Mouse (Mus musculus) right cerebral cortex, postnatal 25 days (tissue): ENCODE results near the gene Wbp1l.
A peak's percentile ranks its signal among the peaks of the same experiment; 100 is the strongest.

Experiments used
- DNase-seq: peaks from one replicate; pipeline ENCODE4 v3.0.0; 2022

Wbp1l gene

DNA sequence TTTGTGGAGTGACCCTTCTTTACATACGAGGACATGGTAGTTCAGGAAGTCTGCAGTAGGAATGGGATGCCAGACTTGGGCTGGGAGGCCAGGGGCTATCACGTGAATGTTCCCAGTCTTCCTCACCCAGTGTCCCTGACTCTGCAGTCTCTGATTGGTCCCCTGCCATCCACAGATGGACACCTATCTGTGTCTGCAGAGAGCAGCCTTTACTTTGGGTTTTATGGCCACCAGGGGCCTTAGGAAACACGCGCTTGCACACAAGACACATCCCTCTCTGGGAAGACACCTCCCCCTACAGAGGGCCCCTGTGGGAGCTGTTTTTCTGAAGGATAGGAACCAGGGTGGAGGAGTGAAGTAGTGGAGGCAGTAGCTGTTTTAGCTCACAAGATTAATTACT lies 62.6 kb downstream of the Wbp1l start:
- DNase-seq = no peak

DNA sequence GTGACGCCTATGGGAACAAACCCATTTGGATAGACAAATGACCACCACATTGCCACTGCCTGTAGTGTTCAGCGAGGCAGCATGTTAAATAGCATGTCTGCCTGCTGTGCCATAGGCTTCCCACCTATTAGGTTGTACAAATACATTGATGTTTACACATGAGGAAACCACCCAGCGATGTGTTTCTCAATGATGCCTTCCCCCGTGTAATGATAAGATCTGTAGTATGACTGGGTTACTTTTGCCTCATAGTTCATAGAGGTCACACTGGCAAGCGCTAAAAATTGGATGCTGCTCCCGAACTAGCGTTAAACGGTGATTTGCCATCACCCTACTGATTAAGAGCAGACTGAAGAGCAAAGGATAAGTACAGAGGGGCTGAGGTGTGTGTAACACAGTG lies 63.3 kb downstream of the Wbp1l start:
- DNase-seq = no peak

DNA sequence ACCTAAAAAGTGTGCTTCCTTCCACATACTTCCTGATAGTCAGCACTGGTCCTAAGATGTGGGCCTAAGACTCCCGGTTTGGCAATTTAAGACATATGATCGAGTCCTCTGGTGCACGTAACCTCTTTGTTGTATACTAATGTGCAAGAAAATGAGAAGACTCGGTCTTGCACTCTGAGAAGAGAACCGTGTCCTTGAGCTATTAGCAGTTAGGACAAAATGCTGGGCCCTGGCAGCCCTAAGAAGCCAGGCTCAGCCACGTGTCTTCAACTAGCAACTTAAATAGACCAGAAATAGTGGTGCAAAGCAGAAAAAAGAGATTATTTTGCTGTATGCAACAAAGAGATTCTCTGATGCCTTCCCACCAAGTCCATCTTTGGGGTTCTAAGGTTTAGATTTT lies 63.9 kb downstream of the Wbp1l start:
- DNase-seq = no peak

DNA sequence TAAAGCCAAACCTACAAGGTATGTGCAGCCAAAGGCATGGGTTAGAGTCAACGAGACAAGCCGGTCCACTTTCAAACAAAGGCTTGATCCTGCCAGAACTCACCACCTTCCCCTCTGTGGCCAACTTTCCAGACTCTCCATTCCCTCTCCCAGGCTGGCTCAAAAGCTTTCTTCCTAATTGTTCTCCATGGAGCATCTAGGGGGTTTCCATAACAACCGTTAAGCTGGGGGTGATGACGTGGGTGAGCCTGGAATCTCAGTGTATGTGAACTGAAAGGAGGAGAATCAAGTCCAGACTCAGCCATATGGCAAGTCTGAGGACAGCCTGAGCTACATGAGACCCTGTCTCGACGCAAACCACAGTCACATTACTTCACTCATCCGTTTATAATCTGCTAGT lies 66.6 kb downstream of the Wbp1l start:
- no peak for DNase-seq

DNA sequence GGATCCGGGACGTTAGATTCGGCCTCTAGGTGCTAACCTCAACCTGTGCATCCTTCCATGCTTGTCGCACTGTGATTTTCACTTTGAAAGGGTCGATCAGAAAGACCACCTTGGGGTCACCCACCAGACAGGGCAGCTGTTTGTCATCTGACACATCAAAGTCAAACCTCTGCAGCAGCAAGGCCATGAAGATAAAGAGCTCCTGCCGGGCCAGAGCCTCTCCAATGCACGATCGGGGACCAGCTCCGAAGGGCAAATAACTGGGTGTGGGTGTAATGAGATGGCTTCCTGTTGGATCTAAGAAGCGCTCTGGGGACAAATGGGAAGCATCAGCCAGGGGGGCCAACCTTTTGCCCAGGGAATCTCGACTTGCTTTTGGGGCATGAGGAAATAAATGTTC lies 68.4 kb downstream of the Wbp1l start:
- no peak for DNase-seq

DNA sequence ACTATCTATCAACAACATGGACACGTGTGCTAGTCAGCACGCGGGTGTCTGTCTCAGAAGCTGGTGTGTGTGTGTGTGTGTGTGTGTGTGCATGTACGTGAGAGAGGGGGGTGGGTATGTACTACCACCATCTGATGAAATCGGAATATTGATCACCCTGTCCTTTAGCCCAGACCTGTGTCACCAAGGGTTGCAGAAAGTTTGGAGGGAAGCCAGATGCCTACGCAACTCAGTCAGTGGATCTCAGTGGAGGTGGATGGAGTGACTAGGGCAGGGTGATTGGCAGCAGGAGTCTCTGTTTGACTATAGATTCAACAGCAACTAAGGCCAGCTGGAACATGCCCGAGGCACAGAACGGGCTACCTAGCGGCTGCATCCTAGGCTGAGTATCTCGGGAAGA lies 69.4 kb downstream of the Wbp1l start:
- no peak for DNase-seq

DNA sequence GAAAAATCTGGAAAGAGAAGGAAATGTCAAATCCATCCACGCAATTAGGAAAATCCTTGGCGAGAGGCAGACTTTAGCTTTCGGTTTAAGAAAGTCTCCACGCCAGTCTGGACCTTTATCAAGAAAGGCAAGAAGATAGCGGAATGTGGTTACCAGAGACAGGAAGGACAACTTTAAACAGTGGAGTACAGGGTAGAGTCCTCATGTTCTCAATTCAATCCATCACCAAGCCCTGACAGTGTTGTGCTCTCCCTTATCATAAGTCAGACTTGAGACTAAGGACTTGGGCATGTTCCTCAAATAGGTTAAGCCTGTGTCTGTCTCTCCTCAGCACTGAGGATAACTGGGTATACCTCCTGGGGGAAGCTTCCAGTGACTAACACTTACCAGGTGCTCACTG lies 70.9 kb downstream of the Wbp1l start:
- no peak for DNase-seq

DNA sequence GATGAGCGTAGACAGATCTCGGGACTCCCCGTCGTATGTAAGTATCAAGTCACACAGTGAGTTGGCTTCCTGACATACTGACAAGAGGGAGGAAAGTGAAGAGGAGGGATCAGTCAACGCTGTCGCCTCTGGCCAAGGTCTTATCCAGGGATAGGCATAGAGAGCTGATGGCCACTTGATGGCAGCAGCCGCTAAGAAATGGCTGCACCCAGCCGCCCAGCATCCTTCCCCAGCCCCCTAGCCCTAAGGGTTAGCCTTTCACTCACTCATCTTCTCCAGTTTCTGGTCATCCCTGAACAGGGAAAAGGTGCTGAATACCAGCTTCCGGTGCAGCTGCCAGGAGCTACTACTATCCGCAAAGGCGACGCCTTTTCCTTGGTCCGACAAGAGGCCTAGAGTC lies 71.8 kb downstream of the Wbp1l start:
- DNase-seq = peak; percentile 45

DNA sequence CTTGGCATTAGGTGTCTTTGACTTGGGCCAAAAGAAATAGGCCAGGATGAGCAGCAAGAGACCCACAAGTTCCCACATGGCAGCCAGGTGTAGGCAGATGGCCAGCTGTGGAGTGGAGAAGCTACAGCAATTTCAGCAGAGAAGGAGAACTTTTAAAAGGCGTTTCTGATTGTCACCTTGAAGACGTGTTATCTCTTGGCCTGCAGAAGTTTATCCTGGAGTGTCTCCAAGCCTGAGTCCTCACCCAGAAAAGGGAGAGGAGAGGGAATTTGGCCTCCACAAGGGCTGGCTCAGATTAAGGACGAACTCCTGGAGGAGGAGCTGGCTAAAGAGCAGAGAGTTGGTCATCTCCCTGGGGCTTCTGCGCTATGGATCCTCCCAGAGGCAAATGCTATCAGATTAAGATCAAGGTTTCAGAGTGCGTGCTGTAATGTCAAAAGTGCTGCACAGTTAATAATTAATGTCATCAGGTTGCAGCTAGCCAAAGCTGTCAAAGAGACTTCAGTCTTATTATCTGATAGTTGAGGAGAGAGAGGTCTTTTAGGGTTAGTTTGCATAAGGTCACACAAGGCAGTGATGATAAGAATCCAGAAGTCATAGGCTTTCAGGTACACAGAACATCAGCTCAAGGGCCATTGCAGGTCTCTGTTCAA lies 74.0 kb downstream of the Wbp1l start, which contains the start of gene Cyp17a1:
Gene Cyp17a1 (minus strand): TSS at position 407 of the 653 bp plus-strand sequence.
- no peak for DNase-seq

DNA sequence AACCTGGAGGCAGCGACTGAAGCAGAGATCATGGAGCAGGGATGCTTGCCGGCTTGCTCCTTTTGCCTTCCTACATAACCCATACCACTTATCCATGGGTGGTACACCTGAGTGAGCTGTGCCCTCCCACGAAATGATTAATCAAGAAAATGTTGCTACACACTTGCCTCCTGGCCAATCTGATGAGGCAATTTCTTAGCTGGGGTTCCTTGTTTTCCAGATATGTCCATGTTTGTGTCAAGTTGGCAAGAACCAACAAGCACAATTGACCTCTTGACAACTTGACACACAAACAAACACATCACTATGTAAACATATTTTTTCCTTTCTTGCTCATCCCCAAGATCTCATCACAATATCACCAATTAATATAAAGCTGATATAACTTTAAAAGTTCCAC lies 76.8 kb downstream of the Wbp1l start:
- DNase-seq = no peak

DNA sequence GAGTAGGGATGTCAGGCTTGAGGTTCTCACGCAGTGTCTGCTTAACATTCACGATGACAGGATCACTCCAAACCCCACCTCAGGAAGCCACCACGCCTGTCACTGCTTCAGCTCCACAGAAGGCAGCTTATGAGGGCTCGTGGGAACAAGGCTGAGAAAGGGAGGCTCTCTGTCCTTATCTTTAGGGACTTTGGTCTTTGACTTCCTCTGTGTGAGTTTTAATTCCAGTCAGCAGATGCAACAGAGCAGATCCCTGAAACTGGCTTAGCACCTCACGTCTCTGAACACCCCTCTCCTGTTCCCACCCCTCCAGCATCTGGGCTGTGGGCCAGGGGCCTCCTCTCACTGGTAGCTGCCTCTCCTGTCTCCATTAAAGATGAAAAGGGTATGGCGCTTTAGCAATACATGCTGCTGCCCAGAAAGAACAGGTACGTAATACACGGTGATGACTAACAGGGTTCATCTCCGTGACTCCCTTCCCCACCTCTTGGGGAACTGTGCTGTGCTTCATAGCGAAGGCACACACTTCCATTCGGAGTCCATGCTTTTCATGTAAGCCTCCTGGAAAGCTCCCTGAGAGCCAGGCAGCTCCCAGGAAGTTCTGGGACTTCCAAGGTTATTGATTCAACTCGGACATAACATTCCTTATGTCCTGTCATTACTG lies 81.0 kb downstream of the Wbp1l start:
- DNase-seq = no peak

DNA sequence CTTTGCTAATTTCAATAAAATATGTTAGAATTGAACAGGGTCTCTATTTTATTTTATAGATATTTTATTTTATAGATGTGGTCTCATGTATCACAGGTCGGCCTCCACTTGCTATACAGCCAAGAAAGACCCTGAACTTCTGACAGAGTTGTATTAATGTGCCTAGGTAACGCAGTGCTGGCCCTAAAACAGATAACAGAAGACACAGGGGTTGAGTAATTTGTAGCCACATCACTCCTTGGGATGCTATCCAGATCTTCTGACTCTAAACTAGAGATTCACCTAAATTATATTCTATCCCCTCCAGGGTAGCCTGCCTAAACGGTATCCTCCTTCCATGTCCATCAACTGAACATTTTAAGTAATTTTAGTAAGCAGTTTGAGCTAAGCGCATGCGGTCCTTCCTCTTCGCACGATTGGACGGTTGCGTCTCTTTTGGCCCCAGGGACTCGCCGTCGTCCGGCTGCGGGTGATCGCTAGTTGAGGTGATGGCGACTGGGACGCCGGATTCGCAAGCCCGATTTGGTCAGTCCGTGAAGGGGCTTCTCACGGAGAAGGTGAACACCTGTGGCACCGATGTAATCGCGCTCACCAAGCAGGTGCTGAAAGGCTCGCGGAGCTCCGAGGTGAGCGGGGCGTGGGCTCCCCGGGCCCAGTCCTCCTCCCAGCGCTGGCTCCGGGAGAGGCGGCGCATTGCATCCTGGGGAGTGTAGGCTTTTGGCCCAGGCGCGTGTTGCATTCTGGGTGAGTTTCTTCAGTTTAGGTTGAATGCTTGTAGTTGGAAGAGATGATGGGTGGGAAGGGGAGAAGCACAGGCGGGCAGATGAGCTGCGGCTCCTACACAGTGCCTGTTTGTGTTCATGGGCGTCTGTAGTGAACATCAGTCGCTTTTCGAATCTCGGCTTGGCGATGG lies 90.8 kb downstream of the Wbp1l start, which contains the start of gene Borcs7:
Gene Borcs7 (plus strand): TSS at position 447 of the 913 bp plus-strand sequence.
- DNase-seq = peak; percentile 93

DNA sequence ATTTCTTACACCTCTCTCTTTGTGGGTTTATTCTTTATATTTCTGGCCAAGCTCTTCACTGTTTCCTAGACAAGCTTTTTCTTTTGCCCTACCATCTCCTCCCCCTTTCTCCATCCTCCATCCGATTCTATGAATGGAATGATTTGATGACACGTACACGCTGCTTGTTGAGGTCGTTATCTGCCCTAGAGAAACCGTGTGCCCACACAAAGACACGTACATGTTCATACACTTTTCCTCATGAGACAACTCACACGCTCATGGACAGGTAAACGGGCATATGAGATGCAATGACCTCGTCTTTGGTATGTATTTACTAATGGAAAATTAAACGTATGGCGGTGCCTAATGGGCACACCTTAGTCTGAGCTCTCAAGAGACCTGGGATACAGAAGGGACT lies 91.5 kb downstream of the Wbp1l start:
- DNase-seq = no peak

DNA sequence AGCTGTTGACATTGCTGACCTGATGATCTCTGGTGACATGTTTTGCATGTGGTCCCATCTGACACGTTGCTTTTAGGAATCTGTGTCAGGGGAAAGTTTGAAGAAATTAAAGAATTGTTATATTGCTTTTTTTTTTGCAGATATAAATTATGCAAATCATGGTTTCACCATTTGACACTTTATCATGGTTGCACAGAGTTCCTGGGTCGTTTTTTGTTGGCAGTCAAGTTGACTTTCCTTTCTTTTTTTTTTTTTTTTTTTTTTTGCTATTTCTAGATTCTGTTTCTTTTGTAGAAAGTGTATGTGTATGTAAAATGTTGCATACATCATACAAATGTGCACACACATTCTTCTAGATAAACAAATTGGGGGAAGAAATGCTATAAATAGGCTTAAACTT lies 92.2 kb downstream of the Wbp1l start:
- no peak for DNase-seq

DNA sequence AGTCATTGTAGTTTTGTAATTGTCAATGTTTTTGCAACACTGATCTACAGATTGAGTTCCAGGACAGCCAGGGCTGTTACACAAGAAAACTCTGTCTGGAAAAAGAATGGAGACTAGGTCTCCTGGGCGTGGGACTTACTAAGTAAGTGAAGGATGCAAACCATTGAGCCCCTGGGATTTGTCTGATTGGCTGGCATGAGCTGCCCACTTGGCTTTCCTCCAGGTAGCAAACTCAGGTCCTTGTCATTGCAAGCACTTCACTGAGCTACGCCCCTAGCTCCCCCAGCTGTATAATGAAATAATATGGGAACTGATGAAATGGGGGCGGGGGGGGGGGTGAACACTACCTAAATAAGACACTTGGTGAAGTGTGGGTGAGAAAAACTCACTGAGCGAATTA lies 94.3 kb downstream of the Wbp1l start:
- no peak for DNase-seq

DNA sequence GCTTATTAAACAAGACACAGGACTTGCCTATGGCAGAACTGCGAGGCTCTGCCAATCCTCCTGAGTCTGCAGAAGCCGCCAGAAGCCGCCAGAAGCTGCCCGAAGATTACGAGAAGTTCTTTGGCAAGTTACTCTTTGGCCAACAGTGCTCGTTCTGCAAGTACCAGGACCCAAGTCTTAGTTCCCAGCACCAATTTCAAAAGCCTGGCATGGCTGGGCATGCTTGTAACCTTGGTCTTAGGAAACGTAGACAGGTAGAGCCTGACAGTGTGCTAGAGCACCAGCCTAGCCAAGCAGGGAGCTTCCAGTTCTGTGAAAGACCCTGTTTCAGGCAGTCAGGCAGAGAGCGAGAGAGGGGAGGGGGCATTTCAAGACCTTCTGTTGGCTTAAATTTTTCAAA lies 97.6 kb downstream of the Wbp1l start:
- DNase-seq = no peak

DNA sequence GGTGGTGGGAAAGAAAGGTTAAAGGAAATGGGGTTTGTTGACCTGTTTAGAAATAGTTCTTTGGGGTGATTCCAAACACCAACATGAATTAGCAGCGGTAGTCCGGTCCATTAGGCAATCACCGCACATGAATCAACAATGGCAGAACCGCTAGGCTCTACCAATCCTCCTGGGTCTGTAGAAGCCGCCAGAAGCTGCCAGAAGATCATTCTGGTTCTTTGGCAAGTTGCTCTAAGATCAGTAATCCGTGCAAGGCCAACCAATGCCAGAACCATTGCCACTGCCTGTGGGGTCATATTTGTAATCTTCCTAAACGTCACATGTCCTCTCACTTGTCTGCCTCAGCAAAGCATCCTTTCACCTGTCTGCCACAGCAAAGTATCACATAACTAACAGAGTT lies 98.1 kb downstream of the Wbp1l start:
- no peak for DNase-seq

DNA sequence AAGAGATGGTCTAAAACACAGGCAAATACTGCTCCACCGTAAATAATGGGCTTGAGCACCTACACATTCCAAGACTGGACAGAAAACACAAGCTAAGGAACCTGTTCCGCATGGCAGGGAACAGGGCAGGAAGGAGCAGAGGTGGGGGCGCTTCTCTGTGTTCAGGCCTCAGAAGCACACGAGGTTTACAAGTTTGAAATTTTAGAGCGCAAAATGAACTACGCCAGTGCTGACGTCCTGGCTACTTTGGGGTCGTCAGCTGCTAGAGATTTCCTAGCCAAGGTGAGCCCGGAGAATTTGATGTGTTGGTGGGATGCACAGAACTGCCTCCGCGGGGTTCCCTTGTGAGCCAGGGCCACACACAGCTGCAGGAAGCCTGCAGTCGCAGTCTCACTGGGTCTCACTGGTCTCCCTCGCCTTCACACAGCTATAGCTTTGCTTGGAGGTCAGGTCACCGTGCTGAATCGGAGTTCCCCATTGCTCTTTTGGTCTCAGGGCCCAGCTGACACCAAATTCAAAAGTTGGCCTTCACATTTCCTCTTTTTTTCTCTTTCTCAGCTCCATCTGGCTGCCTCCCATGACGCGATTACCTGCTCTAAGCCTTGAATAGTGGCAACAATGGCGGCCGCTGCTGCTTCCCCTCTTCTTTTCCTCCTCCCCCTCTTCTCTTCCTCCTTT lies 99.1 kb downstream of the Wbp1l start:
- DNase-seq = no peak

DNA sequence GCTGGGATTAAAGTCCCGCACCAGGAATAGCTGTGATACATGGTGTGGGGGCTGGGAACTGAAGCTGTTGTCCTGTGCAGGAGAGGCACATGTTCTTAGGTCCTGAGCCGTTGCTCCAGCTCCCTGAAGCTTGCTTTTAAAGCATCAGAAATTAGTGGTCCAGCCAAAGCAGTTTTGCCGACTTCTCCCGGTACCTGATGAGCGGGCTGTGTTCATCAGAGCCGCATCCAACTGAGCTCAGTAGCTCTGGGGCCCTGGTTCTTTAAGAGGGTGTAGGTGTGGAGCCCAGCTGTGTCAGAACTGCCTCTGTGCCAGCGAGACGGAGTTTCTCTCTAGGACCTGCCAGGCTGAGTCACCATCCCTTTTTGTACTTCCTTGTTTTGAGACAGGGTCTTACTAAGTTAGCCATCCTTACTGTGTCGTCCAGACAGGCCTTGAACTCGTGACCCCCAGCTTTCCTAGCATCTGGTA lies 100.2 kb downstream of the Wbp1l start:
- DNase-seq = peak; percentile 32

DNA sequence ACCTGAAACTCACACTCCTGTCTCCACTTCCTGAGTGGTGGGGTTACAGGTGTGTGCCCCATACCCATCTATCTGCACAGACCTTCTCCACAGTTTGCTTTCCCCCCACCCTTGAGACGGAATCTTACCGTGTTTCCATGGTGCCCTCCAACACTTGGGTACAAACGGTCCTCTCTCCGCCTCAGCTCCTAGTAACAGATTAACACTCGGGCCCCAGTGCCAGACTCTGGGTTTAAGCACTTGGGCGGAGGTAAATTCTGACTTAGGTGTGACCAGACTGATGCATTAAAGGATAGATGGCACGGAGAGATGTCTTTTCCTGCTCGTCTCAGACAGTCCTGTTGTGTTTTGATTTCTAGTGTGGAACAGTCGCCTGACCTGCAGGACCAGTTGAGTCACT lies 102.3 kb downstream of the Wbp1l start:
- DNase-seq = no peak

DNA sequence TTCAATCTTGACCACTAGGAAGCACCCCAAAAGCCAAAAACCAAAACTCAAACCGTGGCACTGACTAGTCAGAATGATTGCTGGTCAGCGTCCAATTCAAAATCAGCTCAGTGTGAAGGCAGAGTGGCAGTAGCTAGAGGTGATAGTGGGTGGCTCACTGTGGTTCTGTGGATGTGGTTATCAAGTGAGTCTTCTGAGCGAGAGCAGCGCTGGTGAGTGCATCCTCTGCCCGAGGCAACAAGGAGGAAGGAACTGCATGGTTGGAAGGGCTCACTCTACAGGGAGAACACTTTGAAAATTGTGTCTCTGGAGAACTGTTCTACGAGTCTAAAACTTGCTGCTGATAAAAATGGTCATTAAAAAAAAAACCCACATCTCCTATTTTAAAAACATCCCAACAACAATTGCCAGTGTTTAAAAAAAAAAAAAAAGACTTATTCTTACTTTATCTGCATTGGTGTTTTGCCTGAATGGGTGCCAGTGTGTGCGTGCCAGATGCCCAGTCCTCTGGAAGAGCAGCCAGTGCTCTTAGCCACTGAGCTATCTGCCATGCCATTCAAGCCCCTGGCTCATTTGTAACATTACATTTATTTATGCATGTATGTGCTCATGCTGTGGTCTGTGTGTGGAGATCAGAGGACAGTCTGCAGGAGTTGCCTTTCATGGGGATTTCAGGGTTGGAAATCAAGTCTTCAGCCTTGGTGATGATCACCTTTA lies 107.1 kb downstream of the Wbp1l start:
- DNase-seq = no peak

DNA sequence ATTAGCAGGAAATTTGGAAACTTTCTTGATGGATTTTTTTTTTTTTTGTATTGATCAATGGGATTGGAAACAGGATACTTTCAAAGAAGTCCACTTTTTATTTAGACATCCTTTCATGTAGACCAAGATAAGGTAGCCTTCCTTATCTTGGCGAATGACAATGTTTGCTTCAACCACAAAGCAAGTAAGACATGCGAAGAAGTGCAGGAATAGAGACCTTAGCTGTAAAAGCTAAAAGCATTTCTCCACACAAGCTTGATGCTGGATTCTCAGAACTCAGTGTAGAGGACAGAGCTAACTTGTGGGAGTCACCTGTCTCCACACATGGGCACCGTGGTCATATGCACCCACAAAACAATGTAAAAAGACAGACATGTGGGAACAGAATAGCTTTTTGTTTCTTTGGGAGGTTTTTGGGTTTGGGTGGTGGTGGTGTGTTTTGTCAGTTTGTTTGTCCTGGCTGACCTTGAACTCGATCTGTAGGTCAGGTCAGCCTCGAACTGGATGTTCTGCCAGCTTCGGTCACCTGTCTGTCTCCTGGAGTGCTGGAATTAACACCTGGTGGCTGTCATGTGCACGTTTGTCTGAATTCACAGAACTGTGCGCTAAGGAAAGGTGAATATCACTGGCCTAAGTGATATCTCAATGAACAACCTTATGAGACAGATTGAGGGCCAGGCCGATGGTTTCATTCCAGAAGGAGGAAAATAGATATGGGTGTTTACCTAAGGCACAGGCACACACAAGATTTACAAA lies 107.8 kb downstream of the Wbp1l start:
- DNase-seq = no peak
